Mouse (Mus musculus) lung, embryonic 14.5 days (tissue): ENCODE results near the gene Csf1. TPM values are rescaled to one million over a fixed set of nuclear protein-coding genes. Genes with fewer than 3 reads are reported as not detected.
A peak's percentile ranks its signal among the peaks of the same experiment; 100 is the strongest.

Experiments
- ATAC-seq: fragments of 200-750 bp; cut with Nextera tagmentation; 2 replicates; pipeline ENCODE4 v1.8.0; 2017; ENCODE audit warnings: mild to moderate bottlenecking, moderate TSS enrichment, moderate library complexity; ENCODE audit not compliant: insufficient read depth
- DNase-seq: peaks from one replicate; pipeline ENCODE4 v3.0.0-alpha.2; 2015
- H3K27ac ChIP-seq: fragments of 300-500 bp; sonication (generic); 2 replicates; pipeline ENCODE4 v1.5.1; 2014; ENCODE audit warnings: low read depth, mild to moderate bottlenecking, moderate library complexity
- H3K27me3 ChIP-seq: fragments of 300-500 bp; sonication (generic); 2 replicates; pipeline ENCODE4 v1.6.1; 2014; ENCODE audit warnings: low read length, control low read depth; ENCODE audit not compliant: insufficient read depth
- H3K36me3 ChIP-seq: fragments of 300-500 bp; sonication (generic); 2 replicates; pipeline ENCODE4 v1.6.1; 2014; ENCODE audit warnings: control low read depth; ENCODE audit not compliant: insufficient read depth
- H3K4me1 ChIP-seq: fragments of 300-500 bp; sonication (generic); 2 replicates; pipeline ENCODE4 v1.6.1; 2014; ENCODE audit warnings: antibody characterized with exemption, control low read depth; ENCODE audit not compliant: insufficient read depth
- H3K4me2 ChIP-seq: fragments of 300-500 bp; sonication (generic); 2 replicates; pipeline ENCODE4 v1.6.1; 2014; ENCODE audit warnings: mild to moderate bottlenecking
- H3K4me3 ChIP-seq: fragments of 300-500 bp; sonication (generic); 2 replicates; pipeline ENCODE4 v1.5.1; 2014; ENCODE audit warnings: low read depth, low read length
- H3K9ac ChIP-seq: fragments of 300-500 bp; sonication (generic); 2 replicates; pipeline ENCODE4 v1.6.1; 2014
- H3K9me3 ChIP-seq: fragments of 300-500 bp; sonication (generic); 2 replicates; pipeline ENCODE4 v1.6.1; 2016; ENCODE audit warnings: low read depth, low read length, control low read depth
- CTCF ChIP-seq: IDR thresholded peaks from 2 replicates; pipeline ENCODE4 v1.5.1; 2016; ENCODE audit warnings: antibody characterized with exemption, low read depth
- WGBS: fragments of 180-500 bp; shearing (Covaris S2); extraction: QIAGEN DNeasy Blood & Tissue Kit; methylation state at CpG from one replicate; pipeline ENCODE4 v1.1.7; 2014; 5-methylcytosine and 5-hydroxymethylcytosine counted together
- polyA plus RNA-seq: library from polyadenylated mRNA; unstranded; fragments of >200 nt; fragmentation: Nextera tagmentation; extraction: Ambion mirVana; gene quantifications from 2 replicates; pipeline ENCODE4 v1.2.1, GENCODE M21; 2014

Csf1 gene
- polyA plus RNA-seq, 1 experiment from 2014 or later = 9.3 TPM

DNA sequence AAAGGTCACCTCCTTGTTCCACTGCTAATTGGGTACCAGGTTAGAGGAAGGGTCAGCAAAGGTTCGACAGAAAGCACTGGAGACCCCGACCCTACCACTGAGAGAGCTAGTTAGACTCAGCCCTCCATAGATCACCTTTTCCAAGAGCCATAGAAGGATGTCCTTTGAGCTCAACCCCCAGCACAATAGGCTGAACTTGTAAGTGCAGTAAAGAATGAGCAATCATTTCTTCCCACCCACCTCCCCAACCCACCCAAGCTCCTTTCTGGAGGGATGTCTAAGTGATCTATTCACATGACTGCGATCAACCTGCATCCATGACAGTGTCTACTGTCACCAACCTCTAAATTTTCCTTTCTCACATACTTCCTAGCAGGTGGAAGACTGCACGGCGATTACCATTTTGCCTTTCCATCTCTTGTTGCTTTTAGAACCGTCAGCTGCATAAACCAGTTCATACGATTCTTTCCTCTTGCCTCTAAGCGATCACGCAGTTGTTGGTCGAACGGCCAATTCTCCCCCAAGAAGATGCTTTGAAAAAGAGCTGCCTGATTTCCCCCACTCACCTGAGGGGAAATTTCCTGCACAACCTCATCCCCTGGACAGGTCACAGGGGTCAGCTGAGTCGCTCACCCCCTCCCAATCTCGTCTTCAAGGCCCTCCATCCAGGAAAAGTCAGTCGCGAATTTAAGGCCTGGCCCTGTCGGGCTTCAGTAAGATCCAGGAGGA is 64.9 kb downstream of the Csf1 start:
- TF ChIP-seq CTCF = no peak
- peak overlapping the region; percentile 98 for H3K9ac ChIP-seq
- H3K27me3 ChIP-seq = no peaks in the 10 kb centered on the region
- H3K36me3 ChIP-seq = no peaks in the 10 kb centered on the region
- peak overlapping the region; percentile 87 for H3K4me2 ChIP-seq
- ATAC-seq = no peak
- peak overlapping the region; percentile 93 for H3K27ac ChIP-seq
- no peaks in the 10 kb centered on the region for H3K9me3 ChIP-seq
- peak overlapping the region; percentile 85 for H3K4me3 ChIP-seq
- 5% methylated on average over 16 of the region's 16 CpGs for WGBS
- DNase-seq = no peak
- H3K4me1 ChIP-seq = peaks cover 17% of the 10 kb centered on the region

GRCm38 (mm10) chr3:107694256-107694900 is 65.9 kb downstream of the Csf1 start:
- no peaks in the 10 kb centered on the region for H3K9me3 ChIP-seq
- peak overlapping the region; percentile 87 for H3K4me2 ChIP-seq
- peak overlapping the region; percentile 98 for H3K9ac ChIP-seq
- peak overlapping the region; percentile 85 for H3K4me3 ChIP-seq
- 54% methylated on average over 2 of the region's 2 CpGs for WGBS
- H3K27ac ChIP-seq = no peak overlapping the region
- no peak for TF ChIP-seq CTCF
- H3K36me3 ChIP-seq = no peaks in the 10 kb centered on the region
- no peak for ATAC-seq
- peaks cover 17% of the 10 kb centered on the region for H3K4me1 ChIP-seq
- no peak for DNase-seq
- no peaks in the 10 kb centered on the region for H3K27me3 ChIP-seq

Other genes with a start within 250 kb of the Csf1 start
- 3.6 and 4.2 TPM in 2 replicates for gene Slc6a17, start 242.5 kb downstream of the Csf1 start, polyA plus RNA-seq
- not detected in 2 replicates for gene Ubl4b, start 205.4 kb downstream of the Csf1 start, polyA plus RNA-seq
- gene Alx3, start 165.4 kb downstream of the Csf1 start, polyA plus RNA-seq = 0.23 TPM in 1 of 2 replicates, not detected in the other
- gene Gm10961, start 129.1 kb downstream of the Csf1 start, polyA plus RNA-seq = not detected in 2 replicates
- 61.1 and 63.4 TPM in 2 replicates for gene Strip1, start 128.8 kb downstream of the Csf1 start, polyA plus RNA-seq
- gene Ahcyl1, start 63.9 kb downstream of the Csf1 start, polyA plus RNA-seq = 106 and 107 TPM in 2 replicates
- not detected in 2 replicates for gene Eps8l3, start 116.8 kb upstream of the Csf1 start, polyA plus RNA-seq
- 142 and 148 TPM in 2 replicates for gene Gstm5, start 135.4 kb upstream of the Csf1 start, polyA plus RNA-seq
- gene Gstm7, start 171.3 kb upstream of the Csf1 start, polyA plus RNA-seq = 12.3 and 13.9 TPM in 2 replicates
- gene Gstm6, start 183.3 kb upstream of the Csf1 start, polyA plus RNA-seq = 2.2 and 2.9 TPM in 2 replicates
- 0.18 and 0.31 TPM in 2 replicates for gene Gstm3, start 208.8 kb upstream of the Csf1 start, polyA plus RNA-seq
- 103 and 116 TPM in 2 replicates for gene Gstm2, start 226.0 kb upstream of the Csf1 start, polyA plus RNA-seq